Mouse (Mus musculus): ENCODE results near the gene Dhx37. TPM values are rescaled to one million over a fixed set of nuclear protein-coding genes. Genes with fewer than 3 reads are reported as not detected.
A peak's percentile ranks its signal among the peaks of the same experiment; 100 is the strongest.

Gene Dhx37
- polyA plus RNA-seq, 1 experiment from 2014 or later: 5.9 TPM

- Histone ChIP-seq H3K4me1 (ENCODE audit: insufficient read depth, low read depth, low read length) (peaks cover 12% of the 10 kb centered on the region; the same call in 1 of the 2 replicates), H3K4me2 (replicated peaks; ENCODE audit: low read depth, low read length) (peak overlapping the region; percentile 97; the same call in 1 of the 2 replicates), H3K9ac (replicated peaks; ENCODE audit: low read depth) (no peak overlapping the region), H3K27me3 (replicated peaks; ENCODE audit: insufficient read depth, low read length) (no peaks in the 10 kb centered on the region), H3K9me3 (ENCODE audit: low read length) (no peaks in the 10 kb centered on the region), H3K4me3 (ENCODE audit: low read depth, low read length) (peak overlapping the region; percentile 70; the same call in 1 of the 2 replicates), H3K36me3 (ENCODE audit: insufficient read depth, low read length) (no peaks in the 10 kb centered on the region), H3K27ac (ENCODE audit: low read length) (no peak overlapping the region)
- whole genome bisulfite sequencing: 48% methylated on average over 7 of the region's 7 CpGs
- TF ChIP-seq CTCF (IDR thresholded peaks at IDR 0.05): no peak
- TF ChIP-seq EP300 (IDR thresholded peaks at IDR 0.05): no peak
- ATAC-seq (no peak), DNase-seq (ENCODE audit: low spot score) (no peak)
Measured at GRCm38 (mm10) chr5:125476799-125477198, 42.9 kb upstream of the Dhx37 start.

GRCm38 (mm10) chr5:125476286-125476625, 42.3 kb upstream of the Dhx37 start:
- ATAC-seq (no peak; the same call in 1 of the 2 replicates), DNase-seq (ENCODE audit: low spot score) (peak; percentile 18)
- Histone ChIP-seq H3K27ac (ENCODE audit: low read length) (no peak overlapping the region), H3K4me2 (replicated peaks; ENCODE audit: low read depth, low read length) (peak overlapping the region; percentile 97), H3K4me3 (ENCODE audit: low read depth, low read length) (peak overlapping the region; percentile 70), H3K9me3 (ENCODE audit: low read length) (no peaks in the 10 kb centered on the region), H3K27me3 (replicated peaks; ENCODE audit: insufficient read depth, low read length) (no peaks in the 10 kb centered on the region), H3K4me1 (ENCODE audit: insufficient read depth, low read depth, low read length) (peaks cover 12% of the 10 kb centered on the region; the same call in 1 of the 2 replicates), H3K9ac (replicated peaks; ENCODE audit: low read depth) (peak overlapping the region; percentile 48), H3K36me3 (ENCODE audit: insufficient read depth, low read length) (no peaks in the 10 kb centered on the region)
- peak; percentile 29; the same call in 1 of the 2 replicates for TF ChIP-seq CTCF (IDR thresholded peaks at IDR 0.05)
- no peak for TF ChIP-seq EP300 (IDR thresholded peaks at IDR 0.05)
- 9% methylated on average over 5 of the region's 5 CpGs for WGBS

DNA sequence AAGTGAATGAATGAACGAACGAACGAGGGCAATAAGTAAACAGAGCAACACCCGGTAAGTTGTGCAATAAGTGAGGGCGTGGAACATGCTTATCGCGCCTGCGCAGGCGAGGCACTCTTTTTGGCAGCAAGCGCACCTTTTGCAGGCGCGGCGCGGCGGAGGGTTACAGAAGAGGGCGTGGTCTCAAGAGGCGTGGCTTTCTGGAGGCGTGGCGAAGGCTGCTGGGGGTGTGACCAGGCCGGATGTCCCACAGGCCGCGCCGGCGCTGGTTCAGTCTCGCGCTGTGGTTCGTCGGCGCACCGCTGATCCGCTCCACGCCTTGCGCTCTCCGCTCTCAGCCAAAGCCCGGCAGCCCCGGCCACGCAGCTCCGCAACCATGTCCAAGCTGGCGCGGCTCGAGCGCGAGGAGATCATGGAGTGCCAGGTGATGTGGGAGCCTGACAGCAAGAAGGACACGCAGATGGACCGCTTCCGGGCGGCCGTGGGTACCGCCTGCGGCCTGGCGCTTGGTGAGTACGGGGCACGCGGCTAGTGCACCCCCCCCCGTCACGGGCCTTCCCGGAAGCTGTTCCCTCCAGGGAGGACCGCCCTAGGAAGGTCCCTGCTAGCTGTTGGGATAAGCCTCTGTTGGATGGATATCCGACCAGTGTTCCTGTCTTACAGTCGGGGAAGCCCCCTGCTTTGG, 41.8 kb upstream of the Dhx37 start, which contains the start of gene Aacs:
Gene Aacs (plus strand): TSS at position 214 of the 685 bp plus-strand sequence.
- H3K9me3 ChIP-seq (ENCODE audit: low read length): no peaks in the 10 kb centered on the region
- DNase-seq (ENCODE audit: low spot score) (peak; percentile 96), ATAC-seq (peak; percentile 97)
- H3K4me3 ChIP-seq (ENCODE audit: low read depth, low read length): peak within 1 kb of the TSS; percentile 70
- no peaks in the 10 kb centered on the region for H3K27me3 ChIP-seq (replicated peaks; ENCODE audit: insufficient read depth, low read length)
- no peak within 1 kb of the TSS for H3K27ac ChIP-seq (ENCODE audit: low read length)
- under 1% methylated on average over 60 of the region's 60 CpGs for WGBS
- peak within 1 kb of the TSS; percentile 48 for H3K9ac ChIP-seq (replicated peaks; ENCODE audit: low read depth)
- peak within 1 kb of the TSS; percentile 97 for H3K4me2 ChIP-seq (replicated peaks; ENCODE audit: low read depth, low read length)
- no peaks in the 10 kb centered on the region for H3K36me3 ChIP-seq (ENCODE audit: insufficient read depth, low read length)
- peaks cover 12% of the 10 kb centered on the region; the same call in 1 of the 2 replicates for H3K4me1 ChIP-seq (ENCODE audit: insufficient read depth, low read depth, low read length)
- no peak for TF ChIP-seq CTCF (IDR thresholded peaks at IDR 0.05)
- TF ChIP-seq EP300 (IDR thresholded peaks at IDR 0.05): no peak

DNA sequence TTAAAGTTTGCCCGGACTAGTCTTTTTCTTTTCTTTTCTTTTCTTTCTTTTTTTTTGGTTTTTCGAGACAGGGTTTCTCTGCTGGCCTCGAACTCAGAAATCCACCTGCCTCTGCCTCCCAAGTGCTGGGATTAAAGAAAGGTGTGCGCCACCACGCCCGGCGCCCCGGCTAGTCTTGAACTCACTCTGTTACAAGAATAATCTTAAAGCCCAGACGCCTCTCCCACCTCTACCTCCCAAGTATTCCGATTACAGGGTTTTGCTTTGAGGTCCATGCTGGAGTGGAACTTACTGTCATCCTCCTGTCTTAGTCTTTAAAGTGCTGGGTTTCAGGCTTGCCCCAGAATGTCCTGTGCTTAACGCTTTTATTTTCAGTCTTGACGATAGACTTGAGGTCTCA, 41.1 kb upstream of the Dhx37 start:
- H3K9me3 ChIP-seq (ENCODE audit: low read length): no peaks in the 10 kb centered on the region
- DNase-seq (ENCODE audit: low spot score) (no peak), ATAC-seq (no peak)
- H3K4me1 ChIP-seq (ENCODE audit: insufficient read depth, low read depth, low read length): peaks cover 12% of the 10 kb centered on the region; the same call in 1 of the 2 replicates
- no peak overlapping the region for H3K27ac ChIP-seq (ENCODE audit: low read length)
- no peak overlapping the region for H3K9ac ChIP-seq (replicated peaks; ENCODE audit: low read depth)
- WGBS: 58% methylated on average over 12 of the region's 12 CpGs
- H3K36me3 ChIP-seq (ENCODE audit: insufficient read depth, low read length): no peaks in the 10 kb centered on the region
- H3K27me3 ChIP-seq (replicated peaks; ENCODE audit: insufficient read depth, low read length): no peaks in the 10 kb centered on the region
- H3K4me2 ChIP-seq (replicated peaks; ENCODE audit: low read depth, low read length): peak overlapping the region; percentile 97
- peak overlapping the region; percentile 70 for H3K4me3 ChIP-seq (ENCODE audit: low read depth, low read length)
- no peak for TF ChIP-seq EP300 (IDR thresholded peaks at IDR 0.05)
- TF ChIP-seq CTCF (IDR thresholded peaks at IDR 0.05): no peak

GRCm38 (mm10) chr5:125472796-125473475, 39.0 kb upstream of the Dhx37 start:
- ATAC-seq (no peak), DNase-seq (ENCODE audit: low spot score) (no peak)
- Histone ChIP-seq H3K27me3 (replicated peaks; ENCODE audit: insufficient read depth, low read length) (no peaks in the 10 kb centered on the region), H3K4me2 (replicated peaks; ENCODE audit: low read depth, low read length) (no peak overlapping the region), H3K4me3 (ENCODE audit: low read depth, low read length) (no peak overlapping the region), H3K9me3 (ENCODE audit: low read length) (no peaks in the 10 kb centered on the region), H3K36me3 (ENCODE audit: insufficient read depth, low read length) (no peaks in the 10 kb centered on the region), H3K9ac (replicated peaks; ENCODE audit: low read depth) (no peak overlapping the region), H3K27ac (ENCODE audit: low read length) (no peak overlapping the region), H3K4me1 (ENCODE audit: insufficient read depth, low read depth, low read length) (peaks cover 12% of the 10 kb centered on the region; the same call in 1 of the 2 replicates)
- WGBS: 65% methylated on average over 9 of the region's 9 CpGs
- TF ChIP-seq EP300 (IDR thresholded peaks at IDR 0.05): no peak
- TF ChIP-seq CTCF (IDR thresholded peaks at IDR 0.05): no peak

GRCm38 (mm10) chr5:125470713-125471112, 36.8 kb upstream of the Dhx37 start:
- no peaks in the 10 kb centered on the region for H3K9me3 ChIP-seq (ENCODE audit: low read length)
- TF ChIP-seq EP300 (IDR thresholded peaks at IDR 0.05) (no peak), CTCF (IDR thresholded peaks at IDR 0.05) (no peak)
- H3K4me2 ChIP-seq (replicated peaks; ENCODE audit: low read depth, low read length): no peak overlapping the region
- no peaks in the 10 kb centered on the region for H3K36me3 ChIP-seq (ENCODE audit: insufficient read depth, low read length)
- DNase-seq (ENCODE audit: low spot score) (no peak), ATAC-seq (no peak)
- H3K4me3 ChIP-seq (ENCODE audit: low read depth, low read length): no peak overlapping the region
- H3K27me3 ChIP-seq (replicated peaks; ENCODE audit: insufficient read depth, low read length): no peaks in the 10 kb centered on the region
- H3K9ac ChIP-seq (replicated peaks; ENCODE audit: low read depth): no peak overlapping the region
- no peaks in the 10 kb centered on the region for H3K4me1 ChIP-seq (ENCODE audit: insufficient read depth, low read depth, low read length)
- WGBS: 75% methylated on average over 4 of the region's 4 CpGs
- no peak overlapping the region for H3K27ac ChIP-seq (ENCODE audit: low read length)

Data from lung, postnatal 0 days (tissue).